Mouse (Mus musculus) heart, postnatal 0 days (tissue): ENCODE data around the gene Scfd2.

Experiments
- CTCF ChIP-seq: IDR thresholded peaks from 2 replicates; pipeline ENCODE4 v1.5.1; 2016; ENCODE audit warnings: antibody characterized with exemption, control low read depth, low read depth
- EP300 ChIP-seq: IDR thresholded peaks from 2 replicates; pipeline ENCODE4 v1.6.1; 2016; ENCODE audit warnings: antibody characterized with exemption, low read depth

DNA sequence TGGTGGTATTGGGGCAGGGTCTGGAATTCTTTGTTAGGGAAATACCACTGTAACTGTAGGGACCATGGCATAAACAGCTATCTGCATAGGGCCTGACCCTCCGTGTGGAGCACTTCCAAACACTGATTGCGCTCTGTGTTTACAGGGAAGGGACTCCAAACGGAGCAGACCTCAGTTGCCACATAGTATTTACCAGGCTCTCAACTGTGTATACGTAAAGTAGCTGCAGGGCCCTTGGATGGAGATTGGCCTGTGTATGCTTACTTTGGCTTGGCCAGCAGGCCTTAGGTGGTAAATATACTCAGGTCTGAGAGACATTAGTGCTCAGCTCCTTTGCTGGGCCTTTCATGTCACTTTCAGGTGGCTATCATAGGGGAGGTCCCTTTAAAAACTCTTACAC lies 329.0 kb downstream of the Scfd2 start:
- TF ChIP-seq EP300 (no peak), CTCF (no peak)
